23 mouse cellular contexts compared by ENCODE assay signal in the genomic region with DNA sequence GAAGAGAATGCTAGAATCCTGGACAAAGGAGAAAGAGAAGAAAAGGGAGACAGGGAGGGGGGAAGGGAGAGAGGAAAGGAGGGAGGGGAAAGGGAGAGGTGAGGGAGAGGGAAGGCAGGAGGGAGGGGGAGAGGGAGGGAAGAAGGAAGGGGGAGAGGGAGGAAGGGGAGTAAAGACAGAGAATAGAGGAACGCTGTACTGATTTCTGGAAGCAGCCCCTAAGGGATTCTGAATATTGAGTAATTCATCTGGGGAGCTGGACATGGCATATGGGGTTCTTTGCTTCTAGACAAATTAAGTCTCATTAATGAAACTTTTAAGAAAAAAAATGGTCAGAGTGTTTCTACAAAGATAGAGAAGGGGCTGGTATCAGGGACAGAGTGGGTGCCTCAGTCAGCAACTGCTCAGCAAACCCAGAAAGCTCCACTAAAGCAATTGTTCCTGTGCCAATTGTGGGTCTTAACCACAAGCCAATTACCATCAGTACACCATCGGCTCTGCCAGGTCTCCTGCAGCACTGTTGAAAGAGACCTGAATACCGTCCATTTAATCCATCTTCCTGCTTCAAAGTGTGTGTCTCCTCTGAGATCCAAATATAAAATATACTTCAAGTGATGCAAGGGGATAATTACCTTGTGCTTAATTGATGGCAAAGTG. TPM values are rescaled to one million over a fixed set of nuclear protein-coding genes. Genes with fewer than 3 reads are reported as not detected.
DNase-seq lines count a peak whose midpoint lies in the region; ATAC-seq and TF ChIP-seq lines count a peak whose summit lies in the region.
"Had no signal": no experiment of that assay in that cellular context is flagged by ENCODE, and none has a peak within 500 bp of the region (broad histone marks: within the 10 kb centered on the region; RNA-seq: fewer than 3 reads in every experiment).

No protein-coding gene starts in this region.

- ATAC-seq in forebrain, embryonic 11.5 days (replicated peaks; ENCODE audit: low FRiP score): peak; percentile 53; the same call in 1 of the 2 replicates
- no peak; the same call in 1 of the 2 replicates for ATAC-seq in forebrain, embryonic 12.5 days (ENCODE audit: low FRiP score)
- ATAC-seq in midbrain, postnatal 0 days (ENCODE audit: low FRiP score): no peak
- no peak for ATAC-seq in midbrain, embryonic 16.5 days
- peak; percentile 68 for ATAC-seq in granulocyte monocyte progenitor cell, adult 5-6 weeks (replicated peaks; ENCODE audit: poor library complexity, severe bottlenecking)
- ATAC-seq in monocyte, adult 5-6 weeks (replicated peaks; ENCODE audit: insufficient number of reproducible peaks, low FRiP score, low TSS enrichment, poor library complexity, severe bottlenecking): no peak
- no peak for ATAC-seq in liver, embryonic 11.5 days (replicated peaks; ENCODE audit: low FRiP score)
- ATAC-seq: liver, postnatal 0 days; lung, postnatal 0 days had no signal

- DNase-seq in forebrain, embryonic 11.5 days (ENCODE audit: low spot score): no peak
- DNase-seq in midbrain, postnatal 0 days (ENCODE audit: low spot score): peak; percentile 35
- DNase-seq in liver, embryonic 11.5 days (ENCODE audit: low spot score): no peak
- DNase-seq: adrenal gland, adult 8-10 months; cerebellum, adult 9-10 months; heart, postnatal 4 days; kidney, adult 11 months; kidney, postnatal 4 days; liver, postnatal 0 days; retina, postnatal 1 day; right cerebral cortex, postnatal 25 days; spleen, adult 18-20 months had no signal

- no peaks in the 10 kb centered on the region; the same call in 1 of the 2 replicates for H3K27me3 ChIP-seq in forebrain, embryonic 11.5 days (ENCODE audit: control insufficient read depth, insufficient read depth, low read length)
- H3K27me3 ChIP-seq in forebrain, embryonic 12.5 days: peaks cover 13% of the 10 kb centered on the region
- H3K27me3 ChIP-seq in midbrain, postnatal 0 days (ENCODE audit: insufficient read depth, low read length): no peaks in the 10 kb centered on the region
- H3K27me3 ChIP-seq in midbrain, embryonic 16.5 days (ENCODE audit: control insufficient read depth, insufficient read depth, low read depth, low read length): no peaks in the 10 kb centered on the region; the same call in 1 of the 2 replicates
- no peaks in the 10 kb centered on the region for H3K27me3 ChIP-seq in liver, embryonic 11.5 days (replicated peaks; ENCODE audit: control insufficient read depth, insufficient read depth, low read length)
- H3K27me3 ChIP-seq: embryonic facial prominence, embryonic 12.5 days had no signal

- H3K27ac ChIP-seq in forebrain, embryonic 11.5 days (ENCODE audit: low read depth, low read length): no peak overlapping the region
- no peak overlapping the region for H3K27ac ChIP-seq in forebrain, embryonic 12.5 days
- H3K27ac ChIP-seq in midbrain, postnatal 0 days (ENCODE audit: low read depth, low read length): no peak overlapping the region
- no peak overlapping the region for H3K27ac ChIP-seq in midbrain, embryonic 16.5 days (ENCODE audit: low read length)
- no peak overlapping the region for H3K27ac ChIP-seq in liver, embryonic 11.5 days (ENCODE audit: low read depth, low read length)
- H3K27ac ChIP-seq: embryonic facial prominence, embryonic 12.5 days; kidney, embryonic 15.5 days; macrophage; neural tube, embryonic 13.5 days had no signal

- no peaks in the 10 kb centered on the region for H3K36me3 ChIP-seq in forebrain, embryonic 11.5 days (ENCODE audit: control insufficient read depth, insufficient read depth, low read length)
- no peaks in the 10 kb centered on the region for H3K36me3 ChIP-seq in forebrain, embryonic 12.5 days (replicated peaks)
- no peaks in the 10 kb centered on the region for H3K36me3 ChIP-seq in midbrain, postnatal 0 days (ENCODE audit: insufficient read depth, low read length)
- H3K36me3 ChIP-seq in midbrain, embryonic 16.5 days (ENCODE audit: control insufficient read depth, insufficient read depth, low read length): no peaks in the 10 kb centered on the region
- no peaks in the 10 kb centered on the region for H3K36me3 ChIP-seq in liver, embryonic 11.5 days (ENCODE audit: control insufficient read depth, insufficient read depth, low read length)
- H3K36me3 ChIP-seq: embryonic facial prominence, embryonic 12.5 days; kidney, embryonic 15.5 days; neural tube, embryonic 13.5 days had no signal

- TF ChIP-seq CTCF in midbrain, postnatal 0 days (IDR thresholded peaks at IDR 0.05): no peak

- no peak overlapping the region for H3K4me2 ChIP-seq in forebrain, embryonic 11.5 days (ENCODE audit: low read depth, low read length, severe bottlenecking)
- H3K4me2 ChIP-seq in forebrain, embryonic 12.5 days: no peak overlapping the region
- no peak overlapping the region for H3K4me2 ChIP-seq in midbrain, postnatal 0 days (ENCODE audit: low read depth, low read length, poor library complexity, severe bottlenecking)
- no peak overlapping the region for H3K4me2 ChIP-seq in midbrain, embryonic 16.5 days (ENCODE audit: low read length)
- H3K4me2 ChIP-seq in liver, embryonic 11.5 days: no peak overlapping the region
- H3K4me2 ChIP-seq: embryonic facial prominence, embryonic 12.5 days; kidney, embryonic 15.5 days; midbrain, embryonic 11.5 days; neural tube, embryonic 13.5 days had no signal

- H3K9me3 ChIP-seq in forebrain, embryonic 11.5 days (ENCODE audit: control insufficient read depth, low read length): no peaks in the 10 kb centered on the region
- H3K9me3 ChIP-seq in forebrain, embryonic 12.5 days: no peaks in the 10 kb centered on the region
- no peaks in the 10 kb centered on the region for H3K9me3 ChIP-seq in midbrain, postnatal 0 days (ENCODE audit: low read length)
- H3K9me3 ChIP-seq in midbrain, embryonic 16.5 days (replicated peaks; ENCODE audit: control insufficient read depth, low read length, poor library complexity, severe bottlenecking): no peaks in the 10 kb centered on the region
- no peaks in the 10 kb centered on the region for H3K9me3 ChIP-seq in liver, embryonic 11.5 days (ENCODE audit: control insufficient read depth, low read length)
- H3K9me3 ChIP-seq: embryonic facial prominence, embryonic 12.5 days; kidney, embryonic 15.5 days; neural tube, embryonic 13.5 days had no signal

- H3K4me3 ChIP-seq in forebrain, embryonic 11.5 days (ENCODE audit: low read depth, low read length): no peak overlapping the region
- no peak overlapping the region for H3K4me3 ChIP-seq in forebrain, embryonic 12.5 days (replicated peaks)
- no peak overlapping the region for H3K4me3 ChIP-seq in midbrain, postnatal 0 days (ENCODE audit: low read depth, low read length)
- no peak overlapping the region for H3K4me3 ChIP-seq in midbrain, embryonic 16.5 days (ENCODE audit: low read depth, low read length)
- H3K4me3 ChIP-seq in liver, embryonic 11.5 days (ENCODE audit: low read depth, low read length): no peak overlapping the region
- H3K4me3 ChIP-seq: embryonic facial prominence, embryonic 12.5 days; kidney, embryonic 15.5 days; myocyte; neural tube, embryonic 13.5 days had no signal

- no peak overlapping the region for H3K9ac ChIP-seq in forebrain, embryonic 11.5 days (ENCODE audit: low read length)
- no peak overlapping the region for H3K9ac ChIP-seq in forebrain, embryonic 12.5 days
- no peak overlapping the region for H3K9ac ChIP-seq in midbrain, postnatal 0 days (replicated peaks; ENCODE audit: low read length, poor library complexity, severe bottlenecking)
- H3K9ac ChIP-seq in midbrain, embryonic 16.5 days (ENCODE audit: low read depth, low read length): no peak overlapping the region
- no peak overlapping the region for H3K9ac ChIP-seq in liver, embryonic 11.5 days (ENCODE audit: low read depth, low read length)
- H3K9ac ChIP-seq: embryonic facial prominence, embryonic 12.5 days; kidney, embryonic 15.5 days; liver, postnatal 0 days; neural tube, embryonic 13.5 days had no signal

- WGBS in forebrain, embryonic 11.5 days: 42% methylated on average over 3 of the region's 3 CpGs
- WGBS in forebrain, embryonic 12.5 days: 26% methylated on average over 3 of the region's 3 CpGs
- WGBS in midbrain, postnatal 0 days: 45% methylated on average over 3 of the region's 3 CpGs
- WGBS in midbrain, embryonic 16.5 days: 38% methylated on average over 3 of the region's 3 CpGs
- WGBS in liver, embryonic 11.5 days: 66% methylated on average over 3 of the region's 3 CpGs

- no peaks in the 10 kb centered on the region for H3K4me1 ChIP-seq in forebrain, embryonic 11.5 days (replicated peaks; ENCODE audit: control insufficient read depth, insufficient read depth, low read length)
- no peaks in the 10 kb centered on the region for H3K4me1 ChIP-seq in forebrain, embryonic 12.5 days
- H3K4me1 ChIP-seq in midbrain, postnatal 0 days (ENCODE audit: insufficient read depth, low read length): no peaks in the 10 kb centered on the region
- no peaks in the 10 kb centered on the region for H3K4me1 ChIP-seq in midbrain, embryonic 16.5 days (ENCODE audit: control insufficient read depth, insufficient read depth, low read length)
- no peaks in the 10 kb centered on the region for H3K4me1 ChIP-seq in liver, embryonic 11.5 days (replicated peaks; ENCODE audit: control insufficient read depth, insufficient read depth, low read length)
- H3K4me1 ChIP-seq: embryonic facial prominence, embryonic 12.5 days; kidney, embryonic 15.5 days; neural tube, embryonic 13.5 days had no signal

RNA-seq across cellular contexts. Expression of a gene that starts 29.4 kb away (rescaled TPM):
- polyA plus RNA-seq in forebrain, embryonic 11.5 days (2014; fragmentation: Nextera tagmentation; extraction: Ambion mirVana): 49.2 and 60.6 TPM in 2 replicates
- polyA plus RNA-seq in forebrain, embryonic 12.5 days (2016; fragmentation: Nextera tagmentation; extraction: Ambion mirVana): 79.5 and 83.9 TPM in 2 replicates
- total RNA-seq in midbrain, postnatal 0 days (2014; rRNA removed): 17.3 and 19.6 TPM in 2 replicates
- polyA plus RNA-seq in midbrain, postnatal 0 days (2015; fragmentation: Nextera tagmentation; extraction: Ambion mirVana): 83.4 and 89.7 TPM in 2 replicates
- polyA plus RNA-seq in midbrain, embryonic 16.5 days (2015; fragmentation: Nextera tagmentation; extraction: Ambion mirVana): 53.9 and 54.1 TPM in 2 replicates
- total RNA-seq in granulocyte monocyte progenitor cell, adult 5-6 weeks (2014; fragmentation: Nextera tagmentation): 28.7 and 44.5 TPM in 2 replicates
- 42.5 and 65.0 TPM in 2 replicates for total RNA-seq in granulocyte monocyte progenitor cell, adult 5-6 weeks (2017)
- 45.9 to 89.8 TPM (median 70.6 TPM) in 3 replicates for total RNA-seq in monocyte, adult 5-6 weeks (2017)
- 31.4 and 37.6 TPM in 2 replicates for polyA plus RNA-seq in liver, embryonic 11.5 days (2014; fragmentation: Nextera tagmentation; extraction: Ambion mirVana)

RNA-seq across cellular contexts. Expression of a gene that starts 40.0 kb away (rescaled TPM):
- polyA plus RNA-seq in forebrain, embryonic 11.5 days (2014; fragmentation: Nextera tagmentation; extraction: Ambion mirVana): 0.55 TPM in 2 replicates
- polyA plus RNA-seq in forebrain, embryonic 12.5 days (2016; fragmentation: Nextera tagmentation; extraction: Ambion mirVana): 0.19 and 0.42 TPM in 2 replicates
- 1.5 and 1.7 TPM in 2 replicates for total RNA-seq in midbrain, postnatal 0 days (2014; rRNA removed)
- polyA plus RNA-seq in midbrain, postnatal 0 days (2015; fragmentation: Nextera tagmentation; extraction: Ambion mirVana): 0.76 and 0.85 TPM in 2 replicates
- 0.31 and 0.67 TPM in 2 replicates for polyA plus RNA-seq in midbrain, embryonic 16.5 days (2015; fragmentation: Nextera tagmentation; extraction: Ambion mirVana)
- not detected in 2 replicates for total RNA-seq in granulocyte monocyte progenitor cell, adult 5-6 weeks (2014; fragmentation: Nextera tagmentation)
- 0.43 TPM in 1 of 2 replicates, not detected in the other for total RNA-seq in granulocyte monocyte progenitor cell, adult 5-6 weeks (2017)
- 11.9 to 28.9 TPM (median 12.2 TPM) in 3 replicates for total RNA-seq in monocyte, adult 5-6 weeks (2017)
- 0.32 TPM in 1 of 2 replicates, not detected in the other for polyA plus RNA-seq in liver, embryonic 11.5 days (2014; fragmentation: Nextera tagmentation; extraction: Ambion mirVana)

Comparison
In these comparisons a context has a peak if more than half of its experiments do, and no peak if none do; other contexts are left out.
1. ATAC-seq: peak in forebrain, embryonic 11.5 days (single experiment) and granulocyte monocyte progenitor cell, adult 5-6 weeks (single experiment); none in forebrain, embryonic 12.5 days (single experiment), midbrain, postnatal 0 days (single experiment), midbrain, embryonic 16.5 days (single experiment), monocyte, adult 5-6 weeks (single experiment) and liver, embryonic 11.5 days (single experiment).